Mouse (Mus musculus) forebrain, embryonic 13.5 days (tissue): ENCODE results near the gene Spcs2. TPM values are rescaled to one million over a fixed set of nuclear protein-coding genes. Genes with fewer than 3 reads are reported as not detected.

ENCODE experiments used
- ATAC-seq: fragments of 200-750 bp; cut with Nextera tagmentation; 2 replicates; pipeline ENCODE4 v1.8.0; 2017
- H3K27ac ChIP-seq: fragments of 300-500 bp; sonication (generic); 2 replicates; pipeline ENCODE4 v1.5.1; 2015; ENCODE audit warnings: inconsistent platforms, mild to moderate bottlenecking, moderate library complexity
- H3K27me3 ChIP-seq: fragments of 300-500 bp; sonication (generic); 2 replicates; pipeline ENCODE4 v1.6.1; 2015; ENCODE audit warnings: mild to moderate bottlenecking, inconsistent platforms
- H3K36me3 ChIP-seq: fragments of 300-500 bp; sonication (generic); 2 replicates; pipeline ENCODE4 v1.6.1; 2015; ENCODE audit warnings: mild to moderate bottlenecking, inconsistent platforms; ENCODE audit not compliant: poor library complexity, severe bottlenecking
- H3K4me1 ChIP-seq: fragments of 300-500 bp; sonication (generic); 2 replicates; pipeline ENCODE4 v1.6.1; 2015; ENCODE audit warnings: inconsistent platforms
- H3K4me2 ChIP-seq: fragments of 300-500 bp; sonication (generic); 2 replicates; pipeline ENCODE4 v1.6.1; 2015; ENCODE audit warnings: inconsistent platforms, mild to moderate bottlenecking, moderate library complexity
- H3K4me3 ChIP-seq: fragments of 300-500 bp; sonication (generic); 2 replicates; pipeline ENCODE4 v1.5.1; 2015; ENCODE audit warnings: mild to moderate bottlenecking, inconsistent platforms
- H3K9ac ChIP-seq: fragments of 300-500 bp; sonication (generic); 2 replicates; pipeline ENCODE4 v1.6.1; 2015; ENCODE audit warnings: mild to moderate bottlenecking, inconsistent platforms
- H3K9me3 ChIP-seq: fragments of 300-500 bp; sonication (generic); replicated peaks from 2 replicates; pipeline ENCODE4 v1.6.1; 2016; ENCODE audit warnings: inconsistent platforms
- WGBS: fragments of 180-500 bp; shearing (Covaris S2); methylation state at CpG from one replicate; pipeline ENCODE4 v1.1.7; 2015; 5-methylcytosine and 5-hydroxymethylcytosine counted together
- polyA plus RNA-seq: library from polyadenylated mRNA; unstranded; fragments of >200 nt; fragmentation: Nextera tagmentation; extraction: Ambion mirVana; gene quantifications from 2 replicates; pipeline ENCODE4 v1.2.1, GENCODE M21; 2015

Spcs2 gene
- polyA plus RNA-seq, 1 experiment from 2014 or later, result 336 TPM

DNA sequence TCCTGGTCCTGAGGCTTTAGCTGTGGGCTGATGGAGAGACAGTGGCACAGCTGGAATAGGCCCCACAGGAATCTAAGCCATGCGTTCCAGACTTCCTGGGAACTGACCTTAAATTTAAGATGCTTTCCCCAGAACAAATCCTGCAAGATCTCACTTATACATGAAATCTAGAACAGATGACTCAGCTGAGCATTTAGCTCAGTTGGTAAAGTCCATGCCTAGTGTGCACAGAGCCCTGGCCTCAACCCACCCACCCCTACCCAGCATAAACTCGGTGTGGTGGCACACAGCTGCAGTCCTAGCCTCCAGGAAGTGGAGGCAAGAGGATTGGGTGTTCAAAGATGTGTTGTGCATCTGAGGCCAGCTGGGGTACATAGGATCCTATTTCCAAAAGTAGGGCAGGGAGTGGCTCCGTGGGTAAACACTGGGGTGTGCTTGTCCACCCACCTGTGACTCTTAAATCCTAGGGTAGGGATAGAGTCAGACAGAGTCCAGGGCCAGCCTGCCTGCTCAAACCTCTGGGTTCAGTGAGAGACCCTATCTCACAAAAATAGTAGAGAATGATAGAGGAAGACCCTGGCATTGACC is 27.0 kb upstream of the Spcs2 start:
- no peaks in the 10 kb centered on the region for H3K36me3 ChIP-seq
- no peak overlapping the region for H3K9ac ChIP-seq
- no peak overlapping the region for H3K4me2 ChIP-seq
- no peak overlapping the region for H3K4me3 ChIP-seq
- no peak for ATAC-seq
- WGBS, result 69% methylated on average over 3 of the region's 3 CpGs
- H3K27ac ChIP-seq, result no peak overlapping the region
- H3K4me1 ChIP-seq, result peaks cover 12% of the 10 kb centered on the region
- H3K9me3 ChIP-seq, result no peaks in the 10 kb centered on the region
- H3K27me3 ChIP-seq, result no peaks in the 10 kb centered on the region

GRCm38 (mm10) chr7:99889175-99889880 is 26.1 kb upstream of the Spcs2 start:
- Histone ChIP-seq H3K27me3 (no peaks in the 10 kb centered on the region), H3K4me3 (no peak overlapping the region), H3K36me3 (no peaks in the 10 kb centered on the region), H3K9ac (no peak overlapping the region), H3K4me1 (peaks cover 4% of the 10 kb centered on the region; the same call in 1 of the 2 replicates), H3K9me3 (no peaks in the 10 kb centered on the region), H3K27ac (no peak overlapping the region), H3K4me2 (no peak overlapping the region)
- no peak for ATAC-seq
- WGBS, result 53% methylated on average over 10 of the region's 10 CpGs

DNA sequence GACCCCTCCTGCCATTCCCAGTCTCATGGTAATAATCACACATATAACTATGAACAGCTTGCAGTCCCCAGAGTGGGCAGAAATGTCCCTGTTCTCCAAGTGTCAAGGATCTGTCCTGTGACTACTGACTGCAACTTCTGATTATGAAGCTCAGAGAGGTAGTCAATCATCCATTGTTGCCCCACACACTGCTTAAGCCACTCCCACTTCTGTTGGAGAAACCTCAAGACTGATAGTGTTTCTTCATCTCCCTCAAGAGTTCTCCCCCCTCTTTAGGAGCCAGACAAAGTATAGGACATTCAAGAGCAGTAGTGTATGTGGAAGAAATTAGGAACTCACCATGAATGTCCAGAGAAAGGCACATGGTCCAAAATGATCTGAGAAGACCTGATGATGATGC is 24.5 kb upstream of the Spcs2 start:
- Histone ChIP-seq H3K9me3 (no peaks in the 10 kb centered on the region), H3K27ac (no peak overlapping the region), H3K4me3 (no peak overlapping the region), H3K27me3 (no peaks in the 10 kb centered on the region), H3K4me2 (no peak overlapping the region), H3K4me1 (peaks cover 4% of the 10 kb centered on the region; the same call in 1 of the 2 replicates), H3K9ac (no peak overlapping the region), H3K36me3 (no peaks in the 10 kb centered on the region)
- no peak for ATAC-seq

DNA sequence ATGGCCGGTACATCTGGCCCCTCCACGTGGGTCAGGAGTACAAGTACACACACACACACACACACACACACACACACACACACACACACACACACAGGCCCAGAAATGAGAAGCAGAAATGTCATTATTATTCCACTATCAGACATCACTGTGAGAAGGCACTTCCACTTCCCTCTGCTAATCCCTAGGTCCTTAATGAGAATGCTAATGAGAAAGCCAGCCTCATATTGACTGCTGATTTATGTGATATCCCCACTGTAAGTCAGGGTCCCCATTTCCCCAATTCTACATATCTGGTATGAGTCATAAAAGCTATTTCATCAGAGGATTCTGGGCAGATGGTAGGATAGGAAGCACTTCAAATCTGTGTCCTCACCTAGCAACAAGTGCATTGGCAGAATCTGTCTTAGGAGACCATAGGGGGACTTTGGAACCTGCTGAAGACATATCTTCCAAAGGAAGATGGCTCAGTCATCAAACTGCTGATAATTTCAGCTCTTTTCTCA is 24.0 kb upstream of the Spcs2 start:
- Histone ChIP-seq H3K9ac (no peak overlapping the region), H3K4me2 (no peak overlapping the region), H3K27me3 (no peaks in the 10 kb centered on the region), H3K27ac (no peak overlapping the region), H3K4me3 (no peak overlapping the region), H3K9me3 (no peaks in the 10 kb centered on the region), H3K36me3 (no peaks in the 10 kb centered on the region), H3K4me1 (peaks cover 4% of the 10 kb centered on the region; the same call in 1 of the 2 replicates)
- 91% methylated on average over 2 of the region's 2 CpGs for WGBS
- no peak for ATAC-seq

DNA sequence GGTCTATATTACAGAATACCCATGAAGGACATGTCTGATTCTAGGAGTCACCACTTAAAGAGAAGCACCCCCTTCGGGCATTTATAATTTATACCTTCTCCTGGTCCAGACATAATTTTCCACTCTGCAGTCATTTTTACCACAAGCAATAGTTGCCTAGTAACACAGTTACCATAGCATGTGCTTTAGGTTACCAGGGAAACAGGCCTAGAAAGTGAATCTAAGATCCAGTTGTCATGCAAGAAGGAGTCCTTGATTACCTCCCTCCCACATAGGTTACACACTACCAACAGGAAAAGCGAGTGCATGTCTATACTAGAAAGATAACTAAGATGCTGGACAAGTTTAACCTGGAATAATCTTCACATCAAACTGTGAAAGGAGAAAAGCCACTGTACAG is 15.0 kb upstream of the Spcs2 start:
- Histone ChIP-seq H3K36me3 (no peaks in the 10 kb centered on the region), H3K9me3 (no peaks in the 10 kb centered on the region), H3K4me1 (no peaks in the 10 kb centered on the region), H3K27me3 (no peaks in the 10 kb centered on the region), H3K4me3 (no peak overlapping the region), H3K27ac (no peak overlapping the region; the same call in 1 of the 2 replicates), H3K9ac (no peak overlapping the region), H3K4me2 (no peak overlapping the region)
- no peak for ATAC-seq
- WGBS, result 62% methylated on average over 2 of the region's 2 CpGs

- H3K27ac ChIP-seq, result no peak overlapping the region
- peak; percentile 69 for ATAC-seq
- no peak overlapping the region for H3K9ac ChIP-seq
- WGBS, result 2% methylated on average over 3 of the region's 3 CpGs
- H3K4me1 ChIP-seq, result no peaks in the 10 kb centered on the region
- no peaks in the 10 kb centered on the region for H3K9me3 ChIP-seq
- H3K4me3 ChIP-seq, result no peak overlapping the region
- no peak overlapping the region for H3K4me2 ChIP-seq
- no peaks in the 10 kb centered on the region for H3K27me3 ChIP-seq
- no peaks in the 10 kb centered on the region for H3K36me3 ChIP-seq
These were observed 13.1 kb upstream of the Spcs2 start for GRCm38 (mm10) chr7:99876345-99876744.

- 50% methylated on average over 5 of the region's 5 CpGs for WGBS
- Histone ChIP-seq H3K4me3 (no peak overlapping the region), H3K9ac (no peak overlapping the region), H3K9me3 (no peaks in the 10 kb centered on the region), H3K27me3 (no peaks in the 10 kb centered on the region), H3K27ac (no peak overlapping the region), H3K4me2 (no peak overlapping the region), H3K4me1 (no peaks in the 10 kb centered on the region), H3K36me3 (no peaks in the 10 kb centered on the region)
- ATAC-seq, result no peak
These were observed 12.6 kb upstream of the Spcs2 start for GRCm38 (mm10) chr7:99875891-99876290.

DNA sequence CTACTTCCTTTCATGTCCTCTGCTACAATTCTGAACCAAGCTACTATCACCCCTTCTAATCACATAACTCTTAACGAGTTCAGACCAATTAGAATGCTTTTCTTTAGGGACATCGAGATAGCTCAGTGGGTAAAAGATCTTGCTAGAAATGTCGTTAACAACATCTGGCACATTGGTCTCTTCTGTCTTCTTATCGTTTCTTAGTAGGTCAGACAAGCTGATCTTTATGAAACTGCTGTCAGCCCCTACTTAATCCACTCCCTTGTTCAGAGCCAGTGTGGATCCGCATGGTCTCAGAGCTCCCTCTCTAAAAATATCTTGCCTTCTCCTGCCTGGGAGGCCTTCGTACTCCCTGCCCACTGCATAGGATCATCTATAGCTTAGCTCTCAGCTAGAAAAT is 10.7 kb upstream of the Spcs2 start:
- Histone ChIP-seq H3K4me3 (no peak overlapping the region), H3K27ac (no peak overlapping the region), H3K36me3 (no peaks in the 10 kb centered on the region)

GRCm38 (mm10) chr7:99869296-99869695 is 6.0 kb upstream of the Spcs2 start:
- H3K36me3 ChIP-seq, result no peaks in the 10 kb centered on the region
- no peak overlapping the region for H3K4me2 ChIP-seq
- no peak for ATAC-seq
- 0 out of 2 replicates have a peak, but pooled peaks cover 2% of the 10 kb centered on the region for H3K4me1 ChIP-seq
- no peaks in the 10 kb centered on the region for H3K27me3 ChIP-seq
- no peak overlapping the region for H3K9ac ChIP-seq
- 69% methylated on average over 4 of the region's 4 CpGs for WGBS
- H3K9me3 ChIP-seq, result no peaks in the 10 kb centered on the region
- H3K27ac ChIP-seq, result no peak overlapping the region
- no peak overlapping the region for H3K4me3 ChIP-seq

More for the DNA sequence above, 10.7 kb upstream of the Spcs2 start:
- no peaks in the 10 kb centered on the region for H3K27me3 ChIP-seq
- H3K4me1 ChIP-seq, result no peaks in the 10 kb centered on the region
- no peak overlapping the region for H3K4me2 ChIP-seq
- ATAC-seq, result no peak
- 50% methylated on average over 6 of the region's 6 CpGs for WGBS
- no peak overlapping the region for H3K9ac ChIP-seq
- H3K9me3 ChIP-seq, result no peaks in the 10 kb centered on the region

DNA sequence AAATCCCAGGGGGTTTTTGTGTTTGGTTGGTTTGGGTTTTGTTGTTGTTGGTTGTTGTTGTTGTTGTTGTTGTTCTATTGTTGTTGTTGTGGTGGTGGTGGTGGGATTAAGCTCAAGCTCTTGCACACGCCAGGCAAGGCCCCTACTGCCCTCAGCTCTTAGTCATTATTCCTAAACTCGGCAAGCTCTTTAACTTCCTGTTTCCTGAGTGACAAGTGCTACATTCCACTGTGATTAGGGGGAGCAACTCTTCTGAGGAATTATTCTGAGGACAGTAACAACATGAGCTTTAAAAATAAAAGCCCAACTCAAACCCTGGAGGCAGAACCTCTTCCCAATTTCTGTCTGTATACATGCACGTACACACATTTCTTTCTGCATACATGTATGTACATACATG is 2.0 kb upstream of the Spcs2 start:
- H3K36me3 ChIP-seq, result no peaks in the 10 kb centered on the region
- H3K9ac ChIP-seq, result no peak overlapping the region
- H3K9me3 ChIP-seq, result no peaks in the 10 kb centered on the region
- no peaks in the 10 kb centered on the region for H3K27me3 ChIP-seq
- H3K4me2 ChIP-seq, result no peak overlapping the region
- H3K4me1 ChIP-seq, result 0 out of 2 replicates have a peak, but pooled peaks cover 11% of the 10 kb centered on the region
- no peak for ATAC-seq
- no peak overlapping the region for H3K27ac ChIP-seq
- H3K4me3 ChIP-seq, result no peak overlapping the region
- 35% methylated on average over 3 of the region's 3 CpGs for WGBS

GRCm38 (mm10) chr7:99864241-99865028 is 1.2 kb upstream of the Spcs2 start:
- Histone ChIP-seq H3K4me3 (no peak overlapping the region), H3K4me1 (0 out of 2 replicates have a peak, but pooled peaks cover 11% of the 10 kb centered on the region), H3K36me3 (no peaks in the 10 kb centered on the region), H3K4me2 (no peak overlapping the region), H3K9me3 (no peaks in the 10 kb centered on the region), H3K27ac (no peak overlapping the region), H3K27me3 (no peaks in the 10 kb centered on the region), H3K9ac (no peak overlapping the region)
- ATAC-seq, result no peak
- WGBS, result 9% methylated on average over 6 of the region's 11 CpGs
